Mouse (Mus musculus): ENCODE data around the gene Pde8b.

Pde8b gene

DNA sequence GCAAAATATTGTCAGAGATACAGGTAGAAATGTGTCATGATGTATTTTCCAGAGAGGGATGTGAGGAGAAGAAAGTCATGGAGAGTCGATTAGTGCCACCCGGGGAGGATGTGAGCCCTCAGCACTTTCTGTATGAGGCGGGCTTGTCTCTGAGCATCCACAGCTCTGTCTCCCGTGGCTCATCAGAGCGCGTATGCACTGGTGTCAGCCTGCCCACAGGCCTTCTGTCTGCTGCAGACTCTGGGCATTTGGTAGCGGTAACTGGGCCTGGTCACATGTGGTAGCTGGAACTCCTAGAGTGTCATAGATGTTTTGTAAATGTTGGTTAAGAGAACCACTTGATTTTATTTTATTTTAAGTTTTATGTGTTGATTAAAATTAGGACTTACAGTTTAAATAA, 240.9 kb downstream of the Pde8b start:
- DNase-seq, result no peak

DNA sequence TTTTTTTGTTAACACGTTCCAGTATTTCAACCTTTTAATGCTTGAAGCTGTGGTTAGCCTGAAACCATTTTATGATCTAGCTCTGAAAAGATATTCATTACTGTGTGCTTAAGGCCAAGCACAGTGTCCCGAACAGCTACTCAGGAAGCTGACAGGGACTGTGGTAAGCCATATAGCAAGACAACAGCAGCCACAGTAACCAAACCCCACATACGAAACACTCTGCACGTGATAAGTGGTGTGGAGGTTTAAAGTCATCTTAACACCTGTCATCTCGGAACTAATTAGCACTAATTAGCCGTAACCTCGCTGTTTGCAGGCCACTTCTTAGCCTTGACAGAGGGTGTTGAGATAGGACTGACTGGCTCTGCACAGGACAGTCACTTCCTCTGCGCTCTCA, 242.9 kb downstream of the Pde8b start:
- DNase-seq, result no peak

DNA sequence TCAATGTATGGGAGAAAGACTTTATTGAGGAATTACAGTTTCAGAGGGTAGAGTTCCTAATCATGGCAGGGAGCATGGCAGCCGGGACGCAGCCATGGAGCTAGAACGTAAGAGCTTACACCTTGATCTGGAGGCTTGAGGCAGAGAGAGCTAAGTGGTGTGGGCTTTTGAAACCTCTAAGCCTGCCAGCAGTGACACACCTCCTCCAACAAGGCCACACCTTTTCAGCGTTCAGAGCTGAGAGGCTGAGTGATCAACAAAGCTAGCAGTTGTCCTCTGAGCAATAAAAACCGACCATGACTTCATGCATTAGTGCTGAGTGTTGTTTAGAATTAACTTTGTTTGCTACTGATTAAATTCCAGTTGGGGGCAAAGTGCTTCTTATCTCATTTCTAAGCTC, 259.6 kb downstream of the Pde8b start:
- no peak for DNase-seq

GRCm38 (mm10) chr13:94979081-94979480, 271.1 kb downstream of the Pde8b start:
- DNase-seq, result no peak

- peak; percentile 87 to 97 for DNase-seq
These were observed 273.6 kb downstream of the Pde8b start, which contains the start of gene Wdr41 for GRCm38 (mm10) chr13:94976219-94977186. Wdr41 (plus strand) TSS chr13:94976344.

GRCm38 (mm10) chr13:94975828-94976218, 274.3 kb downstream of the Pde8b start:
- DNase-seq, result no peak
